Mouse (Mus musculus) left cerebral cortex, adult 9 months (tissue): ENCODE measurements around the gene Gm11639.

ENCODE experiments used
- DNase-seq, 2 experiments: peaks; one replicate each; pipeline ENCODE4 v3.0.0; 2022; ENCODE audit warnings: low spot score in 2 of 2

The Gm11639 gene

GRCm38 (mm10) chr11:104685548-104685947 is at the start of gene Gm11639:
TSS of gene Gm11639 (plus strand) at chr11:104685707.
- no peak for DNase-seq

DNA sequence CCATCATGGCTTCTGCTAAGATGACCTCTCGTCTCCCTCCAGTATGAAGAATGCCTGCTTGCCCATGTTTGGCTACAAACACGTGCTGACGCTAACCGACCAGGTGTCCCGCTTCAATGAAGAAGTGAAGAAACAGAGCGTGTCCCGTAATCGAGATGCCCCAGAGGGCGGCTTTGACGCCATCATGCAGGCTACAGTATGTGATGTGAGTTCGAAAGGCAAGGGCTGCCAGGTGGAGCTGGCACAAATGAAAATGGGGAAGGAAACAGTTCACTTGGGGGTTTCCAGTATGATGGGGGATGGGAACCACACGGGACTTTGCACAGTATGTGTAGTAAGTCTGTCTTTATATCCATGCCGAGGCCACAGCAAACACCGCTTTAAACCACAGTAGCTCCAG is 48.5 kb upstream of the Gm11639 start:
- no peak for DNase-seq

- DNase-seq: no peak
These were observed 47.5 kb upstream of the Gm11639 start for GRCm38 (mm10) chr11:104638006-104638405.

- no peak for DNase-seq
These were observed 46.6 kb upstream of the Gm11639 start for GRCm38 (mm10) chr11:104638906-104639305.

- DNase-seq: no peak
These were observed 45.9 kb upstream of the Gm11639 start for GRCm38 (mm10) chr11:104639634-104640033.

DNA sequence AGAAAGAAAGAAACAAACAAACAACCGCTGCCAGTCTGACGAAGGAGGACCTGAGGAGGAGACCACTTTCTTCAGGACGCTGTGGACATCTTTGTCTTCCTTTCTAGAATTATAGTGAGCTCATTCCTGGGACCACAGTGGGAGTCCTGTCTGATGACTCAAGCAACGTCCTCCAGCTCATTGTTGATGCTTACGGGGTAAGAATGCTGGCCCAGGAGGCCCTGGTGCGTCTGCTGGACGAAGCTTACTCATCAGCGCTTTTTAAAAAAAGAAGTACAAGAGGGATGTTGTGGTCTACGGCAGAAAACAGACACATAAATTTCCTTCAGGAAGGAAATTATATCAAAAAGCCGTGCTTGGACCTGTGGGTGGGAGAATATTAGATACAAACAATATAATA is 44.6 kb upstream of the Gm11639 start:
- DNase-seq: no peak

DNA sequence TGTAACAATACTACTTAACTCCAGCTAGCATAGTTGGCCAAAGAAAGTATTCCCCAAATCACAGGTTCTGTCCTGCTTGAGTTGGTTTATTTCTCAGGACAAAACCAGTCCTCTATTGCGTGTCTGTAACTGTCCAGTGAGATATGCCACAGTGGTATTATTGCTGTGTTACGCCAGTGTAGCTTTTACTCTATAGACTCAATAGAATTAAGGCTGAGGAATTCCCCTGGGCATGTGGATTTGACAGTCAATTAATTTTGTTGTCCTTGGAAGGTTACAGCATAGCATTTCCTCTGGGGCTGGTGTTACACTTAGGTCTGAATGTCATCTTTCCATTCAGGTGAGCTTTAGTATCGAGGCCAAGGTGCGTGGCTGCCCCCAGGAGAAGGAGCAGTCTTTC is 42.3 kb upstream of the Gm11639 start:
- no peak for DNase-seq

GRCm38 (mm10) chr11:104645402-104645801 is 40.1 kb upstream of the Gm11639 start:
- no peak for DNase-seq

DNA sequence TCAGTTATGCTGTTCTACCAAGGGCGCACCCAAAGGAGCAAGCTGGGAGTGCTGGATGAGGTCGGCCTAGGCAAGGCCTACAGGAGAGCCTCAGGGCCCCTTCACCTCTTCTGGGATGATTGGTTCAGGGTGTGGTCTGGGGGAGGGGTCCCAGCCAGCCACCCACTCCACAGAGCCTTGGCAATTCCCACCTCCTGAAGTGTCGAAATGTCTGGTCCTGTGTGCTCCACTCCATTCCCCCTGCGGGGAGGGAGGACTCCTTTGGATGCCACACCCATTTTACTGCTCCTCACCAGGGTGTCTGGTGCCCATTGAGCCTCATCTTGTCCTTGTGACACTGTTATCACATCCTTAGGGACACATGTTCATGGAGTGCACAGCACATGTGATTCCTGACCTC is 39.3 kb upstream of the Gm11639 start:
- no peak for DNase-seq

GRCm38 (mm10) chr11:104646611-104647010 is 38.9 kb upstream of the Gm11639 start:
- no peak for DNase-seq

DNA sequence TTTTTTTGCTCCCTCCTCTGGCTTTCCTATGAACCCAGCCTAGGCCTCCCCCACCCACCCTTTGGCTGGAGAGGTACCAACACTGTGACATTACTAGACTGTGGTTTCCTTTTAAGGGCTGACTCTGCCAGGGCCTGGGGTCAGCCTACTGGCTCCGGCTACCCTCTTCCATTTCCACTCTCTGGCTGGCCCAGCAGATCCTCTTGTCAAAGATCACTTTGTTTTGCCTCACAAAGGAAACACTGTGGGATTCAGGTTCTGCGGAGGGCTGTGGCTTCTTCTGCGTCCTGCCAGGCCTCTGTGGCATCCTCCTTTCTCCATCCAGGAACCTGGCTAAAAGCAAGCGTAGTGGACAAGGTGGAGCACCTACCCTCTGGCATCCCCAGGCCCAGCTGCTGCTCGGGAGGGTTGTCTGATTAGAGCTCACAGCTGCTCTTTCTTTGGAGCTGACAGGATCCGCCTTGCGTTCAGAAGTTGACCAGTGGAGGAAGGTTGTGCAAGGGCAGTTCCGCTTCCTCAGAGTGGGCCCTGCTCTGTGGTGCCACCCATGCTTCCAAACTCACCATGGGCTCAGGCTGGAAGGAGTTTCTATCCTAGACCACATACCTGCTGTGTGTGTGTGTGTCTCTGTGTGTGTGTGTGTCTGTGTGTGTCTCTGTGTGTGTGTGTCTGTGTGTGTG is 38.2 kb upstream of the Gm11639 start:
- DNase-seq: peak in 1 of 2 experiments; percentile 10

GRCm38 (mm10) chr11:104648571-104648970 is 36.9 kb upstream of the Gm11639 start:
- DNase-seq: no peak

GRCm38 (mm10) chr11:104660599-104660998 is 24.9 kb upstream of the Gm11639 start:
- DNase-seq: no peak

DNA sequence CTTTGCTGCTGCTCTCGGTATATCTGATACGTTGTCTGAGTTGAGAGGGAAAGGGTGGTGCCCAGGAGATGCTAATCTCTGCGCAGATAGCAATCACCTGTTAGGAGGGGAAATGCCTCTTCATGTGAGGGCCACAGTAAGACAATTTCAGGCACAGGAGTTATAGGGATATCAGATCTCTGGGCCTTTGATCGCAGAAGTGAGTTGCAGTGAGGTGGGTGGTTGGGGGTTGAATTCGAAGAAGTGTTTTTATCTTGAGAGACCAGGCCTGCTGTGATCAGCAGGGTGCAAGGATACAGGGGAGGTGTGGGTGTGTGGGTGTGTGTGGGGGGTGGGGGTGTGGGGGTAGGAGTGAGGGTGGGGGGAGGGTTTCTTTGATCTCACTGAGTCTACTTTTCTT is 24.4 kb upstream of the Gm11639 start:
- no peak for DNase-seq

DNA sequence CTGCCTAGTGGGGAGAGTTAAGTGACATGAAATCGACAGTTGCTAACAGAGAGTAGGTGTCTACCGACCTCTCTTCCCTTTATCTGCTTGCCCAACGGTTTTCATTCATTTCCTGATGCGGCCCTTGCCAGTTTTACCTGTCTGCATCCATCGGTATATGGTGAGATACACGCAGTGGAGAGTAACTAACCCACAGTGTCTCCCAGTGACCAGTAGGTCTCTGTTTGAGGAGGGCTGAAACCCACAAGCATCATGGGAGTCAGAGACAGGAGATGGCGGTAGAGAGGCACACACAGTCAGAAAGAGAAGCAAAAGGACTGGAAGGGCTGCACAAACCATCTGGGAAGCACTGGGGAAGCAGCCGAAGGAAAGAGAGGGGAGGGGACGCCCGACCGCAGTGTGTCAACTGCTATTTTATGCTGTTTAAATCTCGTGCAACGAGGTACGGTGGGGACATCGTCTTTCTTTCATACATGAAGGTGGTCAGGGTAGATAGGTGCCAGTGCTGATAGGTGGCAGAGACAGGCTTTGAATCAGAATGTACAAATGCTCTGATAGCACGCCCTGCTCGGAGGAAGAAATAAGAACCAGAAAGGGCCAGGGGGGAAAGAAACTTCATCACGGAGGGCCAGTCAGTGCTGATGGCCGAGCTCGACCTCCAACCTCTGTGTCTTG is 23.8 kb upstream of the Gm11639 start:
- DNase-seq: peak in 1 of 2 experiments; percentile 39

DNA sequence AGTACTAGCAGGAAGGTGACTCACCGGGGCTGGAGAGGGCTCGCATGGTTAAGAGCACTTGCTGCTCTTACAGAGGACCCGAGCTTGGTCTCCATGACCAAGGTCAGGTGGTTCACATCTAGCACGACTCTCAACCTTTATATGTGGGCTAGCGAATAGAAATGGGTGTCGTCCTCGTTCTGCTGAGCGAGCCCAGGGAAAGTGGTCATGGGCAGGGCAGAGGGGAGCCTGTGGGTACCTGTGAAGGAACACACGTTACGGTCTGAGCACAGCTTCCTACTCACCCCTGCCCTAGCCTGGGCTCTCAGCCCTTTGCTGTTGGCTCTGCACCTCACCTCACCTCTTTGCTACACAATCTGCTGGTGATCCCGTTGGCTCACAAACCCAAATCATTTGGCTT is 22.9 kb upstream of the Gm11639 start:
- DNase-seq: no peak

DNA sequence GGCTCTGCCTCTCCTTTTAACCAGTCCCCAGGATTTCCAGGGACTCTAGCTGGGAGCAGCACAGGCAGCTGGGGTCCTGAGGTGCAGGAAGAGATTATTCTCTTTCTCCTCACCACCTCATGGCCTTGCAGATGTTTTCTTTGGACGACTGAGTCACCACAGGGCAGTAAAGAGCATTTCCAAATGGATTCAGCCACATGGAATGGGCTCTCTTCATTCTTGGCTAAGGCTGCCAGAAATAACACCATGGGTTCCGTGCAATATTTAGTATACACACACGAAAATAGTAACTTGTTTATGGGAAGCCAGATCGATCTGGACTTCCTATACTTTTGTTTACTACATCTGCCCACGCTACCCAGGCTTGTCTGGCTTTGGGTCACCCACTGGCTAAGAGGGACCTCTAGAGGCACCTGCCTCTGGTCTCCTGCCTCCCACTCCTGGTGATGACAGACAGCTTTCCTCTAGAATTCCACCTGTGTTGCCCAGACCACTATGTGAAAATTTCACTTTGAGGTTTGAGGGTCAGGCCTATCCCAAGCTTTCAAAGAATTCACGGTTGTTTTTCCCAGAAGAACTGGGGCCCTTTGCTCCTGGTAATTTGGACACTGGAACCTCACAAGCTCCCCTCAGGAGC is 22.1 kb upstream of the Gm11639 start:
- DNase-seq: no peak

DNA sequence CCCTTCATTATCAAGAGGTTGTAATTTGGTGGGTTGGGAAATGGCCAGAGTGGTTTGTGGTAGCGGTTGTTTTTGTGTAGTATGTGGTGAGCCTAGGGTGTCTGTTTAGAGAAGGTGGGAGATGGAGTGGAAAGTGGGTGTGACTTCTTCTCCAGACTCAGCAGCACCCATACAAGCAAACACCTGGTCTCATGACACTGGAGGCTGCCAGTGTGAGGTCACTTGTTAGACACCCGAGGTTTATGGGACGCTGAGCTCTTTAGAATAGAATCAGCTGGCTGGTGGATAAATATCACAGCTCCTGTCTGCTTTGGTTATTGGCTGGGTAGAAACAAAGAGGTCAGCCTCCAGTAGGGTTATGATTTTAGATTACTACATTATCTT is 21.6 kb upstream of the Gm11639 start:
- DNase-seq: no peak

GRCm38 (mm10) chr11:104664441-104664840 is 21.1 kb upstream of the Gm11639 start:
- no peak for DNase-seq

DNA sequence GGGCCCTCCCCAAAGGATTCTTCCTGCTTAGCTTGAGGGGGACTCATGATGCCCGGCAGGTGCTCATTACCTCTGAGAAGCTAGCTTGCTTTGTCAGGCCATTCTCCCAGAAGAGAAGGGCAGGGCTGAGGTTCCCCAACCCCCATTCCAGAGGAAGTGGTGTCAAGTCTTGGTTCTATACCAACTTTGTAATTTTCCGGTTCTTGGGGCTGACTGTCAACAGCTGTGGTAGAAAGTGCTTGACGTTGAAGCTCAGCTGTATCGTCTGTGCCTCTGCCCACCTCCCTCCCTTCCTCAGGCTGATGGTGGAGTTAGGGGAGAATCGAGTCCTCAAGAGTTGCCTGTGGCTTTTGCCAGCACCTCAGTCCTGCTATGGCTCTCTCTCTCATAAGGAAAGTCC is 18.1 kb upstream of the Gm11639 start:
- no peak for DNase-seq

DNA sequence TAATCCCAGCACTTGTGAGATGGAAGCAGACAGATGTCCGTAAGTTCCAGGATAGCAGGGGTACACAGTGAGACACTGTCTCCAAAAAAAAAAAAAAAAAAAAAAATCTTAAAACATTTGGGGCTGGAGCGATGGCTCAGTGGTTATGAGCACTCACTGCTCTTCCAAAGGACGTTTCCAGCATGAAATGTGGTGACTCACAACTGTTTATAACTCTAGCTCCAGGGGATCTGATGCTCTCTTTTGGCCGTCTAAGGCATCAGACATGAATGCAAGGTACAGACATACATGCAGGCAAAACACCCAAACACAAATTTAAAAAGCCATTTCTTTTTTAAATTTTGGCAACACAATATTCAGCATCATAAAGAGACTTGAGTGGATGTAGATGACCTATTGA is 12.1 kb upstream of the Gm11639 start:
- no peak for DNase-seq

GRCm38 (mm10) chr11:104674768-104675167 is 10.7 kb upstream of the Gm11639 start:
- DNase-seq: no peak

- peak in 1 of 2 experiments; percentile 29 for DNase-seq
These were observed 7.7 kb downstream of the Gm11639 start for GRCm38 (mm10) chr11:104693235-104693634.
